Mouse (Mus musculus) urinary bladder, adult 18-20 months (tissue): ENCODE data around the gene Zfp146.
A peak's percentile ranks its signal among the peaks of the same experiment; 100 is the strongest.
"Not testable (repeated sequence)": the region's sequence is repeated elsewhere in the genome, so short reads cannot be mapped to it uniquely, and the experiment has no call there.

ENCODE experiments used
- DNase-seq, 2 experiments: peaks; one replicate each; pipeline ENCODE4 v3.0.0; 2022; ENCODE audit warnings: low spot score in 2 of 2, mixed read lengths in 2 of 2

The Zfp146 gene

DNA sequence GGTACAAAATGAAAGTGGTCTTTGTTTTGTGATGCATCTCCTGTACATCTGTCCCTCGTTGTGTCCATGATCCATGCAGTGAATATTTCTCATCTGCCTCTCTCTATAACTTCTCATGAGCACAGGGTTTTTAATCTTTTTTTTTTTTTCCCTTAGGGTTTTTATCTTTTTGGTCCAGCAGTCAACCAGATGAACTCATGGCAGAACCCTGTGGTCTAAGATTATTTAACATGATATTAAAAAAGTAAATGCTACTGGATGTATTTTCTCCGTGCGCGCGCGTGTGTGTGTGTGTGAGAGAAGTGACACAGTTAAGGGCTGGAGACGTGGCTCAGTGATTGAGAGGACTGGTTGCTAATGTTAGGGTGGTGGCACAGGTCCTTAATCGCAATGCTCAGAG is 39.6 kb downstream of the Zfp146 start:
- DNase-seq, result no peak

DNA sequence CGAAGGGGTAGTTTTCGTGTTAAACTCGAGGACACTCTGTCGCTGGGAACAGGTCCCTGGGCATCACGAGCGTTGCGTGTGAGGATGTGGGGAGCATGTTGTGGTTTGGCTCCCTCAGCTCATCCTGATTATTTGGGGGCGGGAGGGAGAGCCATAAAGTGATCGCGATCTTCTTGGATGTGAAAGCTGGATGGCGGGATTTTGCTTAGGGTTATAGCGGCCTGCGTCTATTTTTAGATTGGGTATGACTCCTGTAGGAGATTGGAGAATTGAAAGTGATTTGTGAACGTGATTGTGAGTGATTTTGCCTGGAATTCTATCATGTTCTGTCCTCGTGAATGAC is 47.4 kb downstream of the Zfp146 start:
- DNase-seq, result no peak

DNA sequence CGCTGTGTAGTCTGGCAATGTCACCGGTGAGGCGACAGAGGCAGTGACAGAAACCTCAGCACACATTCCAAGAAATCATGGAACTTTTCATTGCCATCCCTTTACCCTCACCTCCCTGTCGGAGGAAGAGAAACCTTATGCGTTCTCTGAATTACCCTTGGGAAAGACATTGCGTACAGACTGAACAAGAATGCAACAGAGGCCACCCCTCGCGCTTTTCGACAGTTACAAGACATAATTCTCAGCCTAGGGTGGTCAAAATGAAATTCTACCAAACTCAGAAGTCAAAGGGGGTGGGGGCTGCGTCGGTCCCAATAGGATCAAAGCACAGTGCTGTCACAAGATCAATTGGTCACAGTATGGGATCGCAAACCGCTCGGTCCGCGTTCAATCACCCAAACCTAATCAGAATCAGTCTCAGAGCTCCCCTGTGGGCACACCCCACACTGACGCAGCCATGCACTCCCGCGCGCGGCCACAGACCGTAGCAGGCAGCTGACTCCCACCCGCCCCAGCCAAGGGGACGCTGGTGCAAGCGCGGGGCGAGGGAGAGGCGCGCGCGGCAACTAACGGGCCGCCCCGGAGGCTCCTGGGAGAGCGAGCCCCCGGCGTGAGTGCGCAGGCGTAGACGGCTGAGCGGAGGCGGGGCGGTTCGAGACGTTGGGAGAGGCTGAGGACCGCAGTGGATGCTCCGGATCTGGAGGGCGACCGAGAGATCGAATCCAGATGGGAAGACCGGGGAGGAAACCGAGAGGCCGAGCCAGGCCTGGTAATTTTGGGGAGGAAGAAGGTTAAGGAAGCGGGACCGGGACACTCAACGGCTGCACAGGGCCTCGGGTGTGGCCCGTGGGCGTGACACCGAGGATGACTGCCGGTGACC is 48.0 kb downstream of the Zfp146 start, which contains the start of gene Zfp382:
Gene Zfp382 (plus strand): TSS at position 635 of the 880 bp plus-strand sequence.
- DNase-seq, result peak; percentile 66 to 83

DNA sequence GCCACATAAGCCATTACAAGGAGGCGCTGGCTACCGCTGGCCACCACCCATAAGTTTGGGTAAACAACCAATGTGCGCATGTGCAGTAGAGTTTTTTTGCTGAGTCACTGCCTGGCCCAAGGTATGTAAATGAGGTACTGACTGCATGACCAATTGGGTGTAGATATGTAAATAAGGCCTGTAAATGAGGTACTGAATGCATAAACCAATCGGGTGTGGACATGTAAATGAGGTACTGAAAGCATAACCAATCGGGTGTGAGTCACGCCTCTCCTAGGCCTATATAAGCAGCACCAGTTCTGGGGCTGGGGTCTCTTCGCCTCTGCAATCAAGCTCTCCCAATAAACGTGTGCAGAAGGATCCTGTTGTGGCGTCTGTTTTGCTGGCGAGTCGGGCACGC is 51.6 kb downstream of the Zfp146 start:
- not testable (repeated sequence) for DNase-seq

DNA sequence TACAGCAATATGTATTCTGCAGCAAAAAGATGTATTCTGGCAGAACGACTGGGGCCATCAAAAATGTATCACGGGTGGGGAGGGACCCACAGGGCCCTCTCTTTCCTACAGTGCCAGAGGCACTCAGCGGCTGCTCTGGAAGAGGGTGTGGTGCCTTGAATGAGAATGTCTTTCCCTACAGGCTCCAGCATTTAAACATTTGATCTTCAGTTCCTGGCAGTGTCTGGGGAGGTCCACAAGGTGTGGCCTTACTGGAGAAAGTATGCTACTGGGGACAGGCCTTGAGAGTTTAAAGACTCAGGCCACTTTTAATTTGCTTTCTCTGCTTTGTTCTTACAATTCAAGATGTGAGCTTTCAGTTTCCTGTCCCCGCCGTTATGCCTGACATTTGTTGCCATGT is 53.5 kb downstream of the Zfp146 start:
- no peak for DNase-seq
